Mouse (Mus musculus) yolk sac, embryonic 10.5 days (tissue): ENCODE data around the gene Nf1.

ENCODE experiments used
- DNase-seq: peaks from one replicate; pipeline ENCODE4 v3.0.0-alpha.2; 2017; ENCODE audit warnings: low spot score

Gene Nf1

DNA sequence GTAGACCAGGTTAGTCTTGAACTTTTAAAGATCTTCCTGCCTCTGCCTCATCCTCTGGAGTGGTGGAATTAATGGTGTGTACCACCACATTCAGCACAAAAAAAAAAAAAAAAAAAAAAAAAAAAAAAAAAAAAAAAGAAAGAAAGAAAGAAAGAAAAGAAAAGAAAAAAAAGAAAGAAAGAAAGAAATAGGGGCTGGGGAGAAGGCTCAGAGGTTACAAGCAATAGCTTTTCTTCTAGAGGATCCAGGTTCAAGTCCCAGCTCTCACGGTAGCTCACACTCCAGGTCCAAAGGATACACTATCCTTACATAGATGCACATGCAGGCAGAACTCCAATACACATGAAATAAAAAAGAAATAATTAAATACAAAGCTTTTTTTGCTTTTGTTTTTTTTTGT is 9.9 kb upstream of the Nf1 start:
- DNase-seq = no peak

DNA sequence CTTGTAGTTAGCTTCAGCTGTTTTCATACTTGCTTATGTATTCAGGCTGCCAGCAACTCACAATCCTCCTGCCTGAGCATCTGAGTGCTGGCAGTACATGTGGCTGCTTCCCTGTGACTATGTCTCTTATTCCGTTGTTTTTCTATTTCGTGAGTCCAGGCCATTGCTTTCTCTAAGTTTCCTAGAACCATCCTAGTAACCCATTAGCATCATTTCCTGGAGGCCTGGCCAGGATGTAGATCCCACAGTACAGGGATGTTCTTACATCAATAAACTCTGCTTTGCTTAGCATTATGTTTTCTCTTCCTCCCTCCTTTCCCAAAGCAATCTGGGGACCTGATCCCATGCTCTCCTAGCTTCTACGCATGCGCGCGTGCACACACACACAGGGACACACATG is 4.4 kb upstream of the Nf1 start:
- DNase-seq = no peak

DNA sequence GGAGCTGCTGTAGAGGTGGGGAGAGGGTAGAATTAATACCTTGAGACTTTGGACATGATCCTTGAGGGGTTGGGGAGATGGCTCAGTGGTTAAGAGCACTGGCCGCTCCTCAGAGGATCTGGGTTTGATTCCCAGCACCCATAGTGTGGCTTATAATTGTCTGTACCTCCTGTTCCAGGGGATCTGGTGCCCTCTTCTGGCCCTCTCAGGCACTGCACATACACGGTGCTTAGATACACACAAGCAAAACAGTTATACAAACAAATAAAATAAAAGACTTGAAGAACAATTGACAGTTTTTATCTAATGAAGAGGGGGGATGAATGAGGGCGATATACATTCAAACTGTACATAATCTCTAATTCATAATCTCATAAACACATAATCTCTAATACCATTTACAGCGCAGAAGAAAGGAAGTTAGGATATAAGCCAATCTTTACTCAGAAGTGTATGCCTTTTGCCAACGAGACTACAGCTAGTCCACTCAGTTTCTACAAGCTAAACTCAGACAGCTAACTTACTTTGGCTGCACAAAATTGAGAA is 2.7 kb upstream of the Nf1 start:
- DNase-seq = no peak

DNA sequence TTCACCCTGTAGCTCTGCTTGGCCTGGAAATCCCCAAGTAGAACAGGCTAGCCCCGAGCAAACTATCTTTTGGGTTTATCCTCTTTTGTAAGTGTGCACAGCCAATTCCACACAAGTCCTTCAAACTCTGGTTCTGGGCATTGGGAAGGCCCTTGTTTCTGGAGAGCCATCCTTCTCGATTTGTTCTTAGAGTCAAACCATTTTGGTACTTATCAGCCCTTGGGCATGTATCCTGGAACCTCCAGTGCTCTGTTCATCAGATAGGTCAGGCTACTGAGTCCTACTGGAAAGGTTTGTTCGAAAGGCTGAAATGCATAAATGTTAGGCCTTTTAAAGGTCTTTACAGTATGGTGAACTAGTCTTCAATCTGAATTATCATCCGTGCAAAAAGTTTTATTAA is 872 bp upstream of the Nf1 start:
- DNase-seq = no peak

DNA sequence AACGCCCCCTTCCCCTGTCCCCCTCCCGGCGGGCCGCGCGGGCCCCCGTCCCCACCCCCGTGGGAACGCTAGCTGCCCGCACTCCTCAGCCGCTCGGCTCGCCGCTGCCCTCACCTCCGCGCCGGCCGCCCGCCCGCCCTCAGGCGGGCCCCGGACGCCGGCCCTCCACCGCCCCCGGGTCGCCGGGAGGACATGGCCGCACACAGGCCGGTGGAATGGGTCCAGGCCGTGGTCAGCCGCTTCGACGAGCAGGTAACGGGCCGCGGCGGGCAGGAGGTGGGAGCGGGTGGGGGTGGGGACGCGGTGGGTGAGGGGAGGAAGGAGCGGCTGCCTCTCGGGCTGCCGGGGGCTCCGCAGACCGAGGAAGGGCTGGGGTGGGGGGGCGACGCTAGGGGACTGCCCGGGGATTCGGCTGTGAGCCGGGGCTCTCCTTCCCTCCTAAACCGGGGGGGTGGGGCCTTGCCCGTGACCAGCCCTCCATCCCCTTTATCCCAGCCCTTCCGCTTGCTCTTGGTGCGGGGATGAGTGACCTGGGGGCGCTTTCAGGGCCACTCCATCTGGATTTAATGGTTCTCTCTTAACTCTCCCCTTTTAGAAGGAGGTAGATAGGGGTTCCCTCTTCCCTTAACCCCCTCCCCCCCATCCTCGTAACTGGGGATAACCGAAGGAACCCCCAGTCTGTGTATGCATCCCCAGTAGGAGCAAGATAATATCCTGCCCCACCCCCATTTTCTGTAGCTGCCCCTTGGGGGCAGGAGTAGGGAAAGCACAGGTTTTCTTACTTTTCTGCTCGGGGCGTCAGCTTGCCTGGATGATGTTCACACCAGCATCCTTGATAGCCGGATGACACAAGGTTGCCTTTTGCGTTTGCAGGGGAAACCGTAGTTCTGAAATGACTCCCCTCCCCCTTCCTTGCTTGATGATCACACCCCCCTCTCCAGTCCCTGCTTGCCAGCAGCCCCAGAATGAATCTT is 602 bp downstream of the Nf1 start:
- DNase-seq = no peak

DNA sequence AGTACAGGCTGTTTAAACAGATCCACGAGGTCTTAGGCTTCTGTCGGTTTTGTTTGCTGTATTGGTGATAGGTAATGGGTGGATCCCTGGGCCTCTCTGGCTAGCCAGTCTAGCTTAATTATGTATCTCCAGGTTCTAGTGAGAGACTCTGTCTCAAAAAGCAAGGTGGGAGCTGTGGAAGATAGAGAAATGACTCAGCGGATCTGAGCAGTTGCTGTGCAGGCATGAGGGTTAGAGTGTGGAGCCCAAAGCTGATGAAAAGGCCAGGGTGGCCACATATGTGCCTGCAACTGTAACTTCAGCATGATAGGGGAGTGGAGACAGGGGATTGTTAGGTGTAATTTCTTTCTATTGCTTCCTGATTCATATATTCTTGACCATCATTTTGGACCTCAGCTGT is 17.5 kb downstream of the Nf1 start:
- no peak for DNase-seq

DNA sequence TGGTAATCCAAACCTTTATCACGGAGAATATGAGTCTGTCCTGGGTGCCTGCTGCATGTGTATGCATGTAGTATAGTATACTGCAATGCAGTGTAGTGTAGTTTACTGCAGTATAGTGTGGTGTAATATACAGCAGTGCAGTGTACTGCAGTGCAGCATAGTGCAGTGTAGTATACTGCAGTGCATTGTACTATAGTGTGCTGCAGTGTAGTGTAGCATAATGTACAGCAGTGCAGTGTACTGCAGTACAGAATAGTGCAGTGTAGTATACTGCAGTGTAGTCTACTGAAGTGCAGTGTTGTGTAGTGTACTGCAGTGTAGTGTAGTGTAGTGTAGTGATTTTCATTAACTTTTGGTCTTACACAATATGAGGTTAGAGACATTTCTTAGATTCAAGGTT is 17.9 kb downstream of the Nf1 start:
- no peak for DNase-seq

DNA sequence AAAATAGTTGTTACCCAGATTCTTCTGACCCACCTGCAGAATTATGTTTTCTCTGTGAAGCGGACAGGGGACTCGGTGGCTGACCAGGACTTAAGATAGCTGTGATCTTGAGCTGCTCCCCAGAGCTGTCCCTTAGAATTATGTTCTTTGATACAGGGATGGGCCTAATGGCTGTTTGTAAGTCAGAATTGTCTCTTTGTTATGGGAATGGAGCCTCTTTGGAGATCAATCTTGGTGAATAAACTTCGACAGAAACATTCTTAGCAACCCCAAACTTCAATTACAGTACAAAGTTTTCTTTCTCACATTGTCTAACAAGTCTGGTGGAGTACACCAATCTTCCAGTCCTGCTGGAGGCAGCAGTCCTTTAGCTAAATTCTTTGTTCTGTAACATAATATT is 25.5 kb downstream of the Nf1 start:
- DNase-seq = no peak

DNA sequence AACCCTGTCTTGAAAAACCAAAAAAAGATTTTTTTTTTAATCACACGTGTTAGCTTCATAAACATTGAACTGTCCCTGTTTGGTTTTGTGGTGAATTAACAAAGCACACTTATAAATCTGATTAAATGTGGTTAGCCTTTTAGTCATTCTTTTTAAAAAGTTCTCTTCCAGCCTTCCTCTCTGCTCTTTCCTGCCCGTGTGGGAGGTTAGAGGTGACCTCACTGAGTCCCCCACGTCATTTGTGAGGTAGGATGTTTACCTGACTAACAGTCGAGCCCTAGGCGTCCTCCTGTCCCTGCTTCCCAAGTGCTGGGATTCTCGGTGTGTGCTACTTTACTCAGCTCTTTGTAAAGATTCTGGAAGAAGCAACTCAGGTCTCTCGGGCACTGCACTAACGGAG is 26.8 kb downstream of the Nf1 start:
- no peak for DNase-seq

DNA sequence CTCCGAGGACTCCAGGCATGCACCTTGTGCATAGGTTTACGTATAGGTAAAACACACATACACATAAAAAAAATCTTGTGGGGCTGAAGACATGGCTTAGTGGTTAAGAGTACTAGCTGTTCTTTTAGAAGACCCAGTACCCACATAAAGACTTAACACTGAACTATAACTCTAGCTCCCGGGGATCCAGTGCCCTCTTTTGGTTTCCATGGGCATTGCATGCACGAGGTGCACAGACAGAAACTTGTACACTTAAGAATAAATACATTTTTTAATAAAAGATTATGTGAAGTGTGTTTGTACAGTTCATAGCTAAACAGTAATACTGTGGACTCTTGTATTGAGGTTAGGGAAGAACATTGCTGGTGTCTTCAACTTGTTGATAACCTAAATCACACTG is 33.5 kb downstream of the Nf1 start:
- no peak for DNase-seq

DNA sequence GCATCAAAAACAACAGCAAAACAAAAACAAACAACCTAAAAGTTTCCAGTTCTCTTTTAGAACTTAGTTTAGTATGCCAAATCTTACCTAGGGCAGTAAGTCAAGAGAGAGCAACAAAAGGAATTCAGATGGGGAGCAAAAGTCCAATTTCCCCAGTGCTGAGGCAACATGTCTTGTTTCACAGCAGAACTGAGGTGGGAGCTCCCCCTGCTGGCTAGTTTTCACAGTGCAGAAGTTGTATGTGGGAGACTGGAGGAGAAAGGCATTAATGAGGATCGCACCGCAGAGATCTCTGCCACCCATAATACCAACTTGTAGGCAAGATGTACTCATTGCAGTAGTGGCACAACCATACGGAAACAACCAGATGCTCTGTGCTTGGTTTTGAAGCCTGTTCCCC is 58.8 kb downstream of the Nf1 start:
- peak; percentile 80 for DNase-seq

DNA sequence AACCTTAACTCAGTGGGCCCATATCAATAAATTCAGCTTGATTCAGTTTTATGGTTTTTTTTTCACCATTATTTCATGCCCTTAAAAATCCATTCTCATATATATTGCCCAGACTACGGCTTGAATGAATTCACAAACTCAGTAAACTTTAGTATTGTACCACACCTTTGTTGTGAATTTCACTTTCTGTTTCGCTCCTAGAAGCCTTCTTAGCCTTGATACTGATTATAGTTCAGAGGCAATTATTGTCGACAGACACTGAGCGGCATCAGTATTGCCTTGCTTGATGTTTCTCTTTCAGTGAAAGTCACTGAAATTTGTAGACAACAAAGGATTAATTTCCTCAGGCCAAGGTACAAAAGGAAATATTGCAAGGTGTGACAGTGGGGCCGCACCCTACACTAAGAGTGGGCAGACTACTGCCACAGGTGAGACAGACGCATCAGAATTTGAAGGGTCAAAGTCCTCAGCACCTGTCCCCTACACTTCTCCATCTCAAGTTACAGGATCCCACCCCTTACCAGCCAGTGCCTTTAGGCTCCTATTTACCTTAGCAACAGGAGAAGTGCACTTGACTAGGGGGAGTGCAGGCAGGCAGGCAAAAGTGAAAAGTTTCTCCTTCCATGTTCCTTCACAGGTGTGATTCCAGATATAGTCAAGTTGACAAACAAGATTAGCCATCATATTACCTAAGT is 64.3 kb downstream of the Nf1 start:
- DNase-seq = no peak

DNA sequence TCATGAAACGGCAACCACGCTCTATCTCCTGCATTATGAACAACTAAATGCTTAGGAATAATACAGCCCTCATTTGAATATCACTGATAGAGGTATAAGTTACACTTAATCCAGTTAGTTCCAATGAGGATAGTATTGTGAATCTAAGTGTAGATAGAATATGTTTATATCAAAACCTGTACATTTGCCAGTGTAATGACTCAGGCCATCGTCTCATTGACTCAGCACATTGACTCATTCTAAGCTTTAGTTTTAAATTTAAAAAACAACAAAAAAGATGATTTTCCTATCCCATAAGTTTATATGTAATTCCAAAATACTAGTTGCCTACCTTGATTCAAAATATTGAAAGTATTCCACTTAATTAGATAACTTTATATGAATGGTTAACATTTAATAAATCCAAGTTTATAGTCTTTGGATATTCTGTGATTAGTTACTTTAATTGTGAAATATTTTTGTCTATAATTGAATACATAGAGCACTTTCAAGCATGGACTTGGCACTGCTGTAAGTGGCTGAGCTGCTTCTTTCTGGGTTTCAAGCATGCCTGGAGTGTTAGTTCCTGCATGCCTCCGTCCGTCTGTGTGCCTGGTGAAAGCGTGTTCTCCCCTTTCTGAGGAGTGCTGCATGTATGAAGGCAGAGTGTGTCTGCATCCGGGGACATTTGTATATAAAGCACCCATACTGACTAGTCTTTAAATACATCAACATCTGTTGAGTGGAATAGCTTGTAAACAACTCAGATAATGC is 74.4 kb downstream of the Nf1 start:
- no peak for DNase-seq

DNA sequence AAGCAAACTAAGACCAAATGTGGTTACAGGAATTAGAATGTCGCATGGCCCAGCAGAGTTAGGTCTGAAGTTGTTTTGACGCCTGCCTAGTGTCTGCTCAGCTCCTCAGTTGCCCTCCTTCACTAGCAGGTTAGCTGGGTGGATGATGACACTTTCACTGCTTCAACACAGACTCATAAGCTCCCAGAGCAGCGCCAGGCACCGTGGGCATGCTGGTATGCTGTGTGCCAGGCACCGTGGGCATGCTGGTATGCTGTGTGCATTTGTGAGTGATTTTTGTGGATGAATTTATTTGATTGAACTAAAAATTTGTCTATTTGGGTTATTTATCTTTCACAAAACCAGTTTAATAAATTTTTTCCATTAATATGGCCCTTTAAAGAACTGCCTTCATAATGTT is 83.0 kb downstream of the Nf1 start:
- DNase-seq = no peak

DNA sequence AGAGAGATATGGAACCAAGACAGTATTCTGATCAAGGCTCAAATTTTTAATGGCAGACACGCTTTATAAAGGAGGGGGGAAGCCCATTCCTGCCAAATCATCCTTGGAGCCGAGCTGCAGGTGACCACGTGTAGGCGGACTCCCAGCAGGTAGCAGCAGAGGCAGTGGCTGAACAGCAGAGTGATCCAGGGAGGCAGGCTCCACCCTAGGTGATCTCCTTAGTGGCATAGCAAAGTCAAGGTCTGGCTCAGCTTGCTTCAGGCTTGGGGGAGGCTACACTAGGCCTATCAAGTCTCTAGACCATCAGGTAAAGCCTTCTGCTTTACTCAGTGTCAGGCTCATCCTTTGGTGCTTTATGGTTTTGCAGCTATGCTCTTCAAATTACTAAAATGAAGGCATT is 87.1 kb downstream of the Nf1 start:
- DNase-seq = no peak

DNA sequence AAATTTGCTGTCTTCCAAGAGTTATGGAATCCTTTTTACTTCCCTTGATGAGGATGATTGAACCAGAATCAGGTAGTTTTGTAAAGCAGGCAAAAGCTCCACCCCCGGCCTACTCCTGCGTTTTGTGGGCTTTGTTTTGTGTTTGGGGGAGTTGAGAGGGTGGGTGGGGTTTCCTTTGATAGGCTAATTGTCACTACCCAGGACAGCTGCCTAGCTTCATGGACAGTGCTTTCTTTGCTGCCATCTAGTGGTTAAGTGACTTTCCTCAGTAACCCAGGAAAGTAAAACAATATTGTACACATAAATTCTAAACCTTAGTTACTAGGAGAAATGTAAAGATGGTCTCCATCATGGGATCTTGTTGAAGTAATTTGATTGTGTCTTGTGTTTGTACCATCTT is 88.1 kb downstream of the Nf1 start:
- peak; percentile 15 for DNase-seq

DNA sequence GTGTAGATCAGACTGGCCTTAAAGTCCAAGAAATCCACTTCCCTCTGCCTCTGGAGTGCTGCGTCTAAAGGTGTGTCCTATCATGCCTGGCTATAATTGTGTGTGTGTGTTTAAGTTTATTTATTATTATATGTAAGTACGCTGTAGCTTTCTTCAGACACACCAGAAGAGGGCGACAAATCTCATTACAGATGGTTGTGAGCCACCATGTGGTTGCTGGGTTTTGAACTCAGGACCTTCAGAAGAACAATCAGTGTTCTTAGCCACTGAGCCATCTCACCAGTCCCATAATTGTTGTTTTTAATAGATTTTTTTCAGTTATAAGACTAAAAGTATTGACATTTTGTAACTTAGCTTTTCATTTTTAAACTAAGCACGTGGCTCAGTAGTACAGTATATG is 95.8 kb downstream of the Nf1 start:
- no peak for DNase-seq

DNA sequence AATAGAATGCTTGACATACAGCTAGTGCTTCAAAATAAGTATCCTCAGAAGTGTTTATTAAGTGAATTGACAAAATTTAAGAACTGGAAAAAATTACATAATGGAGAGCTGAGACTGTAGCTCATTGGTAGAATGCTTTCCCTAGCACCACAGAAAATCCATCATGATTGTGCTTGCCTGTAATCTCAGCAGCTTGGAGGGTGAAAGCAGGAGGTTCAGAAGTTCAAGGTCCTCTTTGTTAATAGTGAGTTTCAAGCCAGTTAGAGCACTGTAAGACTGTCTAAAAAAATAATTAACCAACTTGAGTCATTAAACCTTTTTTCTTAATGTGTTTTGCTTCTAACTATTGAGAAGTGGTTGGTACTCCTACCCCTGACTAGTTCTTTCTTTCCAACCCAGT is 108.9 kb downstream of the Nf1 start:
- no peak for DNase-seq

DNA sequence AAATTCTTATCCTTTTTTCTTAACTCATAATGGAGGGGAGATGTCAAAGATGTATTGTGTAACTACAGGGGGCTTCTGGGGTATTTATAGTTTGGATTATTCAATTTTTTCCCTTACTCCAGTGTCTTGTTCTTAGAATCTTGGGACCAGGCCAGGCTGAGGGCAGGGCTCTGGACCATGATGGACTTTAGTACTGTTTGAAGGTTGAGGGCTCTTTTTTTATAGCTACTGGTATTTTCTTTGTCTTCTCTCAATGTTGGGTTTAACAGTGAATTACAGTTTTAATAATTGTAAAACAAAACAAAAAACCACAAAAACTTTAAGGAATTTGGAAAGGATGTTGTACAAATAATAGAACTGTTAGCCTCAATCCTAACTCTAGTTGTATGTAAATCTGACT is 113.5 kb downstream of the Nf1 start:
- no peak for DNase-seq

DNA sequence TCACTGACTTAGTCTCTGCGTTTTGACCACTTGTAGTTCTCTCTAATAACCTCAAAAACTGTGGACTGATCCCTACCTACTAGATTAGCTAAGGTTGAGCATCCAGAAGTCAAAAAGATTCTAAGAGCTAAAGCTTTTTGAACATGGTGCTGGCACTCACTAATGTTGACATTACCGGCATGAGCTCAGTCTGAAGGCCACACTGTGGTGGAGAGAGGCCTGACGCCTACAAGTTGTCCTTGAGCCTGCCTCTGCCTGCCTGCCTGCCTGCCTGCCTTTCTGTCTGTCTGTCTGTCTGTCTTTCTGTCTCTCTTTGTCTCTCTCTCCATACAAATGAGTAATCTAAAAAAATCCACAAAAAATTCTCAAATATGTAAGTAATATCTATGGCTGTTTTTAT is 118.4 kb downstream of the Nf1 start:
- DNase-seq = no peak

DNA sequence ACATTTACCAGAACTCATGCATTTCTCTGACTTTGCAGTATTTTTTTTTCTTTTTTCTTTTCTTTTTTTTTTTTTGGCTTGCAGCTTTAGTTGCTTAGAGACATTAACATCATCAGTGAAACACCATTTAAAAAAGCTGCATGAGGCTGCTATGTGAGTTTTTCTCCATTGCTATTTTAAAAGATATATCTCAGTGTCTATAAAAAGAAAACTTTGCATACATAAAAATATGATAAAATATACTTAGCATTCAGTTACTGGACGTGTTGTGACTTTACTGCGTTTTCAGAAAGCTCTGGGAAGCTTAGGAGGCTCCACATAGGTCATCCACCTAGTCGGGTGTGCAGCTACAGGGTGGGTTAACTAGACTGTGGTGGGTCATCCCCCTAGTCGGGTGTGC is 120.4 kb downstream of the Nf1 start:
- no peak for DNase-seq

DNA sequence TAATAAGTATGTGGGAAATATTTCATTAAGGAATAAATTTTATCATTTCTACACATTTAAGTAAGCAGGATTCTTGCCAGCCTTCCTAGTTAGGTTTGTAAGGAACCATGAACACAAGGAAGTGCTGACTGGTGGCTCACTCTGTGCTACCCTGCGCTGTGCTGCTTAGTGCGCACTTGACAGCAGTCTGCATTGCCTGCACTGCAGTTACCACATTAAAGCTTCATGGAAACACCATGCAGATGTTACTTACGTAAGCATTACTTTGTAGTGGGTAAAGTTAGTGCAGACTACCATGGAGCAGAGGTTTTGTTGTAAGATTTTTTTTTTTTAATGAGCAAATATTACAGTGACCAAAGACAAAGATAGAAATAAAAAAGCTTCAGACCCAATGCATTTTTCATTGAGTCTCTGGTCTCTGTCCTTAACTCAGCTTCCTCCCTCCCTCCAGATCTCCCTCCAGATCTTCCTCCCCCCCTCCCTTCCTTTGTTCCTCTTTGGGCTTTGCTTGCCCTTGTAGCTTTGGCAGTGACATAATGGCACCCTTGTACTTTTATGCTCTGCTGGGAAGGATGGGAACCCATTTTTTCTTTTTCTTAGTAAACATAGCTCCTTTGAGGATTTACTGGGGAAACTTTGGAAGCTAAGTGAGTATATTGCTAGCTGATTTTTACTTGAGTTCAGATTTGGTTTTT is 121.4 kb downstream of the Nf1 start:
- DNase-seq = no peak
